Mouse (Mus musculus) ovary, adult 18-20 months (tissue): ENCODE data around the gene Grap.

ENCODE experiments used
- DNase-seq: peaks from one replicate; pipeline ENCODE4 v3.0.0; 2022; ENCODE audit warnings: low spot score, mixed read lengths

The Grap gene

DNA sequence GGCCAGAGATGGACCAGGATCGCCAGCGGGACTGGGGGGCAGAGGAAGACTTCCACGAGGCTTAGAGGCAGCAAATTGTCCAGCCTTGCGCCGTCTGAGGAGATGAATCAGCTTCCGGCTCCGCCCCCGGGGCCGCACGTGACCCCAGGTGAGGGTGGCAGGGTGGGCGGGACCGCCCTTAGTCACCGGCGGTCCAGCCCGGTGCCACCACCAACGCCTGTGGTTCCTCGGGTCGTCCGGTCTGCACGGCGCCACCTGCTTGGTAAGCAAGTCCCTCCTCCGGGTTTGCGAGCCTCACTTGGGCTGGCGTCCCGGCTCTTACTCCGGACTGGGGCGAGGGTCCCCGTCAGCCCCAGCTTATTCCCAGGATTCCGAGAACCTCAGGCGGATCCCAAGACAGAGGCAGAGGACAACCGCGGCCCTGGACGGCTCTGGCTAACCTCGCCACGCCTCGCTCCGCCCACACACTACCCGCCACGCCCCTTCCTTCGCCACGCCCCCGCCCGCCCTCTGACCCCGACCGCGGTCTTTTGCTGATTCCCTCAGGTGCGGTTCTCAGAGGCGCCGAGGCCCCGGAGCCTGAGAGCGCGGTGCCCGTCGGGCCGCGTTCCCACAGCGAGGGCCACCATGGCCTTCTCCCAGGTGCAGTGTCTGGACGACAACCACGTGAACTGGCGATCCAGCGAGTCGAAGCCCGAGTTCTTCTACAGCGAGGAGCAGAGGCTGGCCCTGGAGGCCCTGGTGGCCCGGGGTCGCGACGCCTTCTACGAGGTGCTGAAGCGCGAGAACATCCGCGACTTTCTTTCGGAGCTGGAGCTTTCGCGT, 31.1 kb downstream of the Grap start, which contains the start of gene Fam83g:
TSS of gene Fam83g (plus strand) at position 185 of the 825 bp plus-strand sequence.
- DNase-seq: peak; percentile 50

GRCm38 (mm10) chr11:61685119-61685725, 32.2 kb downstream of the Grap start:
- DNase-seq: no peak

GRCm38 (mm10) chr11:61686141-61686540, 33.1 kb downstream of the Grap start:
- DNase-seq: no peak

DNA sequence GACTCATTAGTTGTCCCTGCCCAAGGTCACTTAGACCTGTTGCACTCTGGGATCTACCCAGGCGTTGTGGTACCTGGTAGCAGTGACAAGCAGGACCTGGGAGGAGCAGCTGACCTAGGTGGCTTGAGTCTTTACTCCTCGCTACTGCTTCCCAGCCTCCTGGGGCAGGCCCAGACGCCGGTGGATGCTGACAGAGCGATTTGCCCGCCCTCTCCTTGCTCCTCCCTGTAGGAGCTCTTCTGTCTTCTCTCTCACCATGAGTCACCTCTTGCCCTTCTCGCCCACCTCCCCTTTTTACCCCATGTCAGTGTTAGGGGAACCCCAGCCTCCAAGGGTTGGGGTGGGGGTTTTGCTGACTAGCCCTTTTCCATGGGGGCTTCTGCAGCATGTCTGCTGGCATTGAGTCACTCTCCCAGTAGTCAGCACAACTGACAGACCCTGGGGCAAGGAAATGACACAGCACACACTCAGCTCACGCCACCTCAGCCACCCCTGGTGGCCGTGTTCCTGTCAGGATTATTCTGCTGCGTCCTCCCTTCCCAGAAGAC, 33.9 kb downstream of the Grap start:
- DNase-seq: no peak

DNA sequence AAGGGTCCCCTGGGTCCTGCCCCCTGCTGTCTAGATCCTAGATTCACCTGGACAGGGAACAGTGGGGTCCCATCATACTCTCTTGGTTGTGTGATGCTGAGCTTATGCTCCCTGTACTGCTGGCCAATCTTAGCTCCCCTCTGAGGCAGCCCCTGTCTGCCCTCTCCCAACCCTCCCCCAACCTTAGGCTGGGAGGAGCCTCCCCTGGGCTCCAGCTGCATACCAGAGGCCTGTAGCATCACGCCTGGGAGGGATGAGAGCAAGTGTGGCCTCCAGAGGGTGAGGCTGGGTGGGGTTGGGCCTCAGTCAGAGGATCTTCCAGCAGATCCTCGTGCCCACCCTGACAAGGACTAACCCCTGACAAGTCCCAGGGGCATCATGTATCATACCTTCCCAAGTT, 34.5 kb downstream of the Grap start:
- DNase-seq: no peak

DNA sequence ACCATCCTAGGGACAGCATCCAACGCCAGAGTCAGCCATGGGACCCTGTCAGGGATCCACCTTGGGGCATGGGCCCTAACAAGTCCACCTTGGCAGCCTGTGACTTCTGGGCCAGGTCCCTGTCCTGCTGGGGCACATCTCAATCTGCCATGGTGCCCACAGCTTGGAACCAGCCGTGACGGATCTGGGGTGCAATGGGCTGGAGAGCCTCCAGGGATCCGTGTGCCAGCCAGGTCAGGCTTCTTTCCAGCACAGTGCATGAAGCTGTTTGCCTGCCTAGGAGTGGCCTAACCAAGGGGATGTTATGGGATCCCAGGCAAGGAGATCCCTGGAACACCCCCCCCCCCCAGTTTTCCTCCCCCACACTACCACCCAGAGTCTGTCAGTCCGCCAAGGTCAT, 39.9 kb downstream of the Grap start:
- no peak for DNase-seq

DNA sequence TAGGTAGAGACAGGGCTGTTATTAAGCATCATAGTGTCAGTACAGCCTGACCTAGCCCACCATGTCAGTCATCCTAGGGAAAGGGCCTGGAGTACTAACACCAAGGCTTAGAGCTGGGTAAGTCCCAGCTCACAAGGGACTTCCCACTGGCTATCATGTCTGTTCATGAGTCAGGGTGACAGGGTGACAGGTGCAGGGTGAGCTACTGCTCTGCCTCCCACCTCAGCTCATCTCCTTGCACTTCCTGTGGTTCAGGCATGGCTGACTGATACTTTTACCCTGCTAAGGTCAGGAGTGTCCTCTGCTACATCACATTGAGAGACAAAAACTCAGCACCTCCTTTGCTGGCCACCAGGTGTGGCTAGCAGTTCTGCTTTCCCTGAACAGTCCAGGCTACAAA, 45.8 kb downstream of the Grap start:
- no peak for DNase-seq

DNA sequence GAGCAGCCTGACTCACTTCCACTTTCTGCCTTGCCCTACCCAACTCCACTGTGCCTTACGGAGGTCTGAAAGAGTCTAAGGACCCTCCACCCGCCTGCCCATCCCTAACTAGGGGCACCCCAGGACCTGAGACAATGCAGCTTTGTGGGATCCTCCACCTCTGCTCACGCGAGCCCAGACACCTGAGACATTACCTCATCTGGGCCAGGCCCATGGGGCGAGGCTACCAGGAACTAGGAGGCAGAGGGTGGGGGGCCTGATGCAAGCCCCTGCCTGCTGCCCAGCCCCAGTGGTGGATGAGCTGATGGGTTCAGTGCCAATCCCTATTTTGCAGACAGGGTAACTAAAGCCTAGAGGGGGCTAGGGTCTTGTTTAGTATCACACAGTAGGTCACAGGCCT, 46.4 kb downstream of the Grap start:
- DNase-seq: no peak

DNA sequence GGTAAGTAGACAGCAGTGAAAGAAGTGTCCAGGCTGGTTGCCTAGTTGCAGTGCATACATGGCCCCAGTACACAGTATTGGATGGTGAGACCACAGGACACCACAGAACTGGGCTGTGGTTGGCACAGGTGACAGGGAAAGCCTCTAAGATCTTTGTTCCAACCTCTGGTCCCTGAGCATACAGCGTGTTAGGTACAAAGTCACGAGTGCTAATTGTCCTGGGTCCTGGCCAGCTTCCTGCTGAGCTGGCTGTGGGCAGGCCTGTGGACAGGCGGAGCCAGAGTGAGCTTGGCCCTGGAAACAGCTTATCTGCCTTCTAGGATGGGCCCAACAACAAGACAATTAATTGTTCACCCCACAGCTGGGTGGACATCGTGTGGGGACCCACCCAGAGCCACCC, 46.9 kb downstream of the Grap start:
- peak; percentile 36 for DNase-seq

DNA sequence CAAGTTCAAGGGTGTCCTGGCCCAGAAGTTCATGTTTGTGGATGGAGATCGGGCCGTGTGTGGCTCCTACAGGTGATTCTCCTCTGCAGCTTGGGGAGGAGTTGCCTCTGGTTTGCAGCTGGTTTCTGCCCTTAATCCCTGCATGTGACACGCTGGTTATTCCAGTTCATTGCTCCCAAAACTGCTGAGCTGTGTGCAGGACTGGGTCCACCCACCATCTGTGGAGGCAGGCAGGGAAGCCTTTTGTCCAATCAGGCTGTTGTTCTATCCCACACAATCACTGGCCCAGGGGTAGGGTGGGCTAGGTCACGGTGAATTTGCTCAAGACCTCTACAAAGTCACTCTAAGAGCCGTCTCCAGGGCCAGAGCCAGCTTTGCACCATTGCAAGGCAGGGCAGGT, 48.6 kb downstream of the Grap start:
- DNase-seq: no peak

- DNase-seq: no peak
Observed at GRCm38 (mm10) chr11:61702494-61702893, 49.4 kb downstream of the Grap start.

GRCm38 (mm10) chr11:61705581-61705980, 52.5 kb downstream of the Grap start:
- no peak for DNase-seq

DNA sequence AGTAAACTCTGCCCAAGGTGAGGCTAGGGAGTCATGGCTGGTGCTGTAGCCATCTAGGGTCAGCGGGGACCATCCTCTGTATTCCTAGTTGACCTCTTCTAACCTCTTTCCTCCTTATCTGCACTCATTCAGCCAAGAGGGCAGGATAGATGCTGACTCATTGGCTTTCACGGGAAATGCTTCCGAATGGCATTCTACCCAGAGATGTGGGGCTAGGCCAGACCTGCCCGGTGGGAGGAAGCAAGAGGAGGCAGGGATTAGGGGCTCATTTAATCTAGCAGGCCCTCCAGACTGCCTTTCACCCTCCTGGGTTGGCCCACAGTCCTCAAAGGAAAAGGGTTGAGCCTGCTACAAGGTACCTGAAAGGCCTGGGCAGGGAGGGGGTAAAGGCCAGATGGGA, 53.2 kb downstream of the Grap start:
- no peak for DNase-seq

DNA sequence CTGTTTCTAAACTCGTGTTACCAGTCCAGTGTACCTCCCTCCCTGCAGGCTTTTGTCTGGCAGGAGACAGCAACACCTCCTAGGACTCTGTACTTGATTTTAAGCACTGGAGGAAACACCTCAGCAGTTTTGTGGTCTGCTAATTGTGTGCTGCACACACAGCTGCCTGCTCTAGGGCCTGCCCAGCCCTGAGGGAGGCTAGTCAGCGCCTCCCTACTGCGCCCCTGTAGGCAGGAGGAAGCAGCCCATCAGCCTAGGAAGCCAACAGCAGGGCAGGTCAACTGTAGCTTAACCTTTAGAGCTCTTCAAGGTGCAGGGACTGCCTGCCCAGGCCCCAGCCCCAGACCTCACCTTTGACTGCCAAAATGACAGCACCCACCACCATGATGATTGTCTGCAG, 55.9 kb downstream of the Grap start:
- no peak for DNase-seq

DNA sequence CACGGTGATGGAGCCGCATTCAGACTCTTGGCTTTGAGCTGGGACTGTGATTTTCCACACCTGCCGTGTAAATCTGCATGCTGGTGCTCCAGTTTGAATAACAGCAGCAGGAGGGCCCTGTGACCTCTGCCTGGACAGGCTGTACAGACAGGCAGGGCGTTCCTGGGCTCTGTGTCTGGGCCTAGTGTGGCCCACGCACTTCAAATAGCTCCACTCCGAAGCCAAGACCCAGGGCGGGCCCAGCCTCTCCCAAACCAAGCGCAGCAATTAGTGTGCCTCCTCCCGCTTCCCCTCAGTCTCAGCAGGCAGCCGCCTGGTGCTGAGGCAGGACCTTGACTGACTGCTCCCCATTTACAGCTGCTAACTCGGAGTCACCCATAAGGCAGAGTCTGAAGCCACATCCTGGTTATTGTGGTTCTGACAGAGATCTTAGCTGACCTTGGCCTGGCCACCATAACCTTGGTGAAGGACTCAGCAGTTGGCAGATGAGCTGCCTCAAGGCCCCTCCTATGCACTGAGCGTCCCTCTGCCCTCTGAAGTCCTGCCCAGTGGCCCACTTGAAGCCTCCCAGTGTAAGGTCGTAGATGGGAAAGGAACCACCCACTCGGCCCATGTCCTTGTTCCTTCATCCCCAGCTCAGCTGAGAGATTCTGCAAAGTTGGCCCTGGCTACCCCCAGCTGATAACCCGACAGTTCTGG, 60.2 kb downstream of the Grap start:
- DNase-seq: peak; percentile 89

- DNase-seq: peak; percentile 53
Observed at GRCm38 (mm10) chr11:61714346-61715117, 61.5 kb downstream of the Grap start.

DNA sequence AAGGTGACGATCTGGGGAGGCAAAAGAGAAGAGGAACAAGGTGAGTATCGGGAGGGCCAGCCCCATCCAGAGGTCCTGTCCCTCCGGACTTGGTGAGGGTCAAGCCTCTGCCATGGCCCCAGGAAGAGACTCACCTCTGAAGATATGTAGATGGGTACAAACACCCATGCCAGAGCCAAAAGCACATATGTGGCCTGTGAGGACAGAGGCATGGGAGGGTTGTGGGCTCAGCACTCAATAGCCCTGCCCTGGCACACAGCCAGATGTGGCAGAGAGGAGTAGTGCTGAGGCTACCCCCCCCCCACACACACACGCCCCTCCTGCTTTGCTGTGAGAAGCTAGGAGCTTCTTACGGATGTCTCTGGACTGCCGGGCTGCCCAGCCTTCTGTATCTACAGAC, 62.1 kb downstream of the Grap start:
- DNase-seq: no peak

GRCm38 (mm10) chr11:61717990-61718389, 64.9 kb downstream of the Grap start:
- no peak for DNase-seq

DNA sequence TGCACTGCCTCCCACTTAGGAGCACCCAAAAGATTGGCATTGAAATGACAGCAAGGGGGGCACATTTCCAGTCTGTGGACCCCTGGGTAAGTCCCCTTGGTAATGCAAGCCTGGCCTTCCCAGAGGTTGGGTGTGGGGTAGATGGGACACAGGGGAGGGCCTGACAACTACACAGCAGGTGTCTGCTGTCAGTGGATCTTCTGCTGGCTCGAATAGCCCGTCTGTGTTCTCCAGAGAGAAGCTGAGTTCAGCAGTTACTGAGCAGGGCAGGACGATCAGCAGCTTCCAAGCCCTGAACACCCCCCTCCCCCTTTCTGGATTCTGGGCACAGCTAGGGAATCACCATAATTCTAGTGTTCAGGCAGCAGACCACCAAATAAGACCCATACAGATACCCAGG, 66.3 kb downstream of the Grap start:
- DNase-seq: no peak

GRCm38 (mm10) chr11:61719826-61720225, 66.8 kb downstream of the Grap start:
- DNase-seq: no peak

- no peak for DNase-seq
Observed at GRCm38 (mm10) chr11:61720636-61721035, 67.6 kb downstream of the Grap start, which contains the start of gene Slc5a10. TSS of gene Slc5a10 (minus strand) at chr11:61720826.

GRCm38 (mm10) chr11:61722077-61722476, 69.0 kb downstream of the Grap start:
- no peak for DNase-seq
